Mouse (Mus musculus): Measurements from ENCODE around the gene Ppm1b. TPM values are rescaled to one million over a fixed set of nuclear protein-coding genes. Genes with fewer than 3 reads are reported as not detected.

Gene Ppm1b
- polyA plus RNA-seq, 1 experiment from 2014 or later = 62.0 TPM

- H3K4me3 ChIP-seq = no peak overlapping the region
- H3K36me3 ChIP-seq = peaks cover 31% of the 10 kb centered on the region
- no peak overlapping the region for H3K27ac ChIP-seq
- no peak for DNase-seq (ENCODE audit: low spot score)
- H3K27me3 ChIP-seq (ENCODE audit: insufficient read depth, poor library complexity, severe bottlenecking) = no peaks in the 10 kb centered on the region
- 86% methylated on average over 6 of the region's 6 CpGs for WGBS
- no peaks in the 10 kb centered on the region for H3K9me3 ChIP-seq
- no peaks in the 10 kb centered on the region for H3K4me1 ChIP-seq (replicated peaks)
Measured at GRCm38 (mm10) chr17:85013485-85013884, 56.9 kb downstream of the Ppm1b start.

- WGBS = 95% methylated on average over 3 of the region's 3 CpGs
- no peak for DNase-seq (ENCODE audit: low spot score)
- Histone ChIP-seq H3K4me3 (no peak overlapping the region), H3K27me3 (ENCODE audit: insufficient read depth, poor library complexity, severe bottlenecking) (no peaks in the 10 kb centered on the region), H3K4me1 (replicated peaks) (no peaks in the 10 kb centered on the region), H3K9me3 (no peaks in the 10 kb centered on the region), H3K36me3 (peaks cover 29% of the 10 kb centered on the region), H3K27ac (no peak overlapping the region)
Measured at GRCm38 (mm10) chr17:85014632-85015031, 58.1 kb downstream of the Ppm1b start.

- Histone ChIP-seq H3K36me3 (no peaks in the 10 kb centered on the region; the same call in 1 of the 2 replicates), H3K9me3 (no peaks in the 10 kb centered on the region), H3K4me1 (replicated peaks) (no peaks in the 10 kb centered on the region), H3K27ac (no peak overlapping the region), H3K27me3 (ENCODE audit: insufficient read depth, poor library complexity, severe bottlenecking) (no peaks in the 10 kb centered on the region), H3K4me3 (no peak overlapping the region)
- WGBS = 94% methylated on average over 3 of the region's 3 CpGs
- no peak for DNase-seq (ENCODE audit: low spot score)
Measured at GRCm38 (mm10) chr17:85018344-85018743, 61.8 kb downstream of the Ppm1b start.

GRCm38 (mm10) chr17:85018794-85019193, 62.3 kb downstream of the Ppm1b start:
- Histone ChIP-seq H3K4me1 (replicated peaks) (no peaks in the 10 kb centered on the region), H3K27ac (no peak overlapping the region), H3K36me3 (no peaks in the 10 kb centered on the region; the same call in 1 of the 2 replicates), H3K27me3 (ENCODE audit: insufficient read depth, poor library complexity, severe bottlenecking) (no peaks in the 10 kb centered on the region), H3K9me3 (no peaks in the 10 kb centered on the region), H3K4me3 (no peak overlapping the region)
- DNase-seq (ENCODE audit: low spot score) = no peak
- WGBS = 83% methylated on average over 5 of the region's 5 CpGs

GRCm38 (mm10) chr17:85020343-85020742, 63.8 kb downstream of the Ppm1b start:
- 86% methylated on average over 3 of the region's 3 CpGs for WGBS
- H3K4me3 ChIP-seq = no peak overlapping the region
- H3K9me3 ChIP-seq = no peaks in the 10 kb centered on the region
- DNase-seq (ENCODE audit: low spot score) = no peak
- H3K27ac ChIP-seq = no peak overlapping the region
- H3K4me1 ChIP-seq (replicated peaks) = no peaks in the 10 kb centered on the region
- no peaks in the 10 kb centered on the region for H3K27me3 ChIP-seq (ENCODE audit: insufficient read depth, poor library complexity, severe bottlenecking)
- peaks cover 9% of the 10 kb centered on the region; the same call in 1 of the 2 replicates for H3K36me3 ChIP-seq

- Histone ChIP-seq H3K27ac (no peak overlapping the region), H3K9me3 (no peaks in the 10 kb centered on the region), H3K36me3 (peaks cover 9% of the 10 kb centered on the region; the same call in 1 of the 2 replicates), H3K4me1 (replicated peaks) (no peaks in the 10 kb centered on the region), H3K4me3 (no peak overlapping the region), H3K27me3 (ENCODE audit: insufficient read depth, poor library complexity, severe bottlenecking) (no peaks in the 10 kb centered on the region)
- WGBS = 66% methylated on average over 22 of the region's 22 CpGs
- peak; percentile 35 for DNase-seq (ENCODE audit: low spot score)
Measured at GRCm38 (mm10) chr17:85023247-85024167, 67.0 kb downstream of the Ppm1b start.

- no peaks in the 10 kb centered on the region for H3K9me3 ChIP-seq
- H3K27ac ChIP-seq = no peak overlapping the region
- no peaks in the 10 kb centered on the region for H3K27me3 ChIP-seq (ENCODE audit: insufficient read depth, poor library complexity, severe bottlenecking)
- H3K36me3 ChIP-seq = peaks cover 9% of the 10 kb centered on the region; the same call in 1 of the 2 replicates
- H3K4me1 ChIP-seq (replicated peaks) = no peaks in the 10 kb centered on the region
- 94% methylated on average over 8 of the region's 8 CpGs for WGBS
- no peak for DNase-seq (ENCODE audit: low spot score)
- H3K4me3 ChIP-seq = no peak overlapping the region
Measured at GRCm38 (mm10) chr17:85024237-85024636, 67.7 kb downstream of the Ppm1b start.

GRCm38 (mm10) chr17:85025151-85025550, 68.6 kb downstream of the Ppm1b start:
- no peak overlapping the region for H3K27ac ChIP-seq
- no peaks in the 10 kb centered on the region for H3K27me3 ChIP-seq (ENCODE audit: insufficient read depth, poor library complexity, severe bottlenecking)
- H3K36me3 ChIP-seq = peaks cover 9% of the 10 kb centered on the region; the same call in 1 of the 2 replicates
- no peak for DNase-seq (ENCODE audit: low spot score)
- H3K4me3 ChIP-seq = no peak overlapping the region
- no peaks in the 10 kb centered on the region for H3K9me3 ChIP-seq
- no peaks in the 10 kb centered on the region for H3K4me1 ChIP-seq (replicated peaks)
- 95% methylated on average over 6 of the region's 6 CpGs for WGBS

- Histone ChIP-seq H3K27ac (no peak overlapping the region), H3K4me3 (no peak overlapping the region), H3K27me3 (ENCODE audit: insufficient read depth, poor library complexity, severe bottlenecking) (no peaks in the 10 kb centered on the region), H3K4me1 (replicated peaks) (no peaks in the 10 kb centered on the region), H3K36me3 (peaks cover 9% of the 10 kb centered on the region; the same call in 1 of the 2 replicates), H3K9me3 (no peaks in the 10 kb centered on the region)
- WGBS = 93% methylated on average over 6 of the region's 6 CpGs
- no peak for DNase-seq (ENCODE audit: low spot score)
Measured at GRCm38 (mm10) chr17:85026436-85026835, 69.9 kb downstream of the Ppm1b start.

- Histone ChIP-seq H3K27me3 (ENCODE audit: insufficient read depth, poor library complexity, severe bottlenecking) (no peaks in the 10 kb centered on the region), H3K36me3 (peaks cover 9% of the 10 kb centered on the region; the same call in 1 of the 2 replicates), H3K4me1 (replicated peaks) (no peaks in the 10 kb centered on the region), H3K9me3 (no peaks in the 10 kb centered on the region), H3K27ac (no peak overlapping the region), H3K4me3 (no peak overlapping the region)
- WGBS = 89% methylated on average over 3 of the region's 3 CpGs
- DNase-seq (ENCODE audit: low spot score) = no peak
Measured at GRCm38 (mm10) chr17:85027247-85027646, 70.7 kb downstream of the Ppm1b start.

- Histone ChIP-seq H3K4me3 (no peak within 1 kb of the TSS), H3K9me3 (no peaks in the 10 kb centered on the region), H3K4me1 (replicated peaks) (no peaks in the 10 kb centered on the region), H3K27ac (no peak within 1 kb of the TSS), H3K36me3 (peaks cover 9% of the 10 kb centered on the region; the same call in 1 of the 2 replicates), H3K27me3 (ENCODE audit: insufficient read depth, poor library complexity, severe bottlenecking) (no peaks in the 10 kb centered on the region)
- DNase-seq (ENCODE audit: low spot score) = no peak
- 88% methylated on average over 20 of the region's 20 CpGs for WGBS
Measured at GRCm38 (mm10) chr17:85028093-85028739, 71.7 kb downstream of the Ppm1b start, which contains the start of gene Slc3a1. Gene Slc3a1 (plus strand): TSS chr17:85028376.

- Histone ChIP-seq H3K4me1 (replicated peaks) (no peaks in the 10 kb centered on the region), H3K9me3 (no peaks in the 10 kb centered on the region), H3K36me3 (peaks cover 9% of the 10 kb centered on the region; the same call in 1 of the 2 replicates), H3K27ac (no peak overlapping the region), H3K4me3 (no peak overlapping the region), H3K27me3 (ENCODE audit: insufficient read depth, poor library complexity, severe bottlenecking) (no peaks in the 10 kb centered on the region)
- 95% methylated on average over 10 of the region's 10 CpGs for WGBS
- DNase-seq (ENCODE audit: low spot score) = no peak
Measured at GRCm38 (mm10) chr17:85028797-85029196, 72.3 kb downstream of the Ppm1b start.

- no peak for DNase-seq (ENCODE audit: low spot score)
- no peak overlapping the region for H3K27ac ChIP-seq
- H3K36me3 ChIP-seq = no peaks in the 10 kb centered on the region
- H3K4me1 ChIP-seq (replicated peaks) = no peaks in the 10 kb centered on the region
- H3K4me3 ChIP-seq = no peak overlapping the region
- no peaks in the 10 kb centered on the region for H3K27me3 ChIP-seq (ENCODE audit: insufficient read depth, poor library complexity, severe bottlenecking)
- WGBS = 81% methylated on average over 5 of the region's 5 CpGs
- H3K9me3 ChIP-seq = no peaks in the 10 kb centered on the region
Measured at GRCm38 (mm10) chr17:85030651-85031050, 74.1 kb downstream of the Ppm1b start.

Data from hindbrain, embryonic 10.5 days (tissue).